In genomic region chr10:81322444-81322843, GRCm38 (mm10) we compare ENCODE assay signal across 8 mouse cellular contexts. TPM values are rescaled to one million over a fixed set of nuclear protein-coding genes. Genes with fewer than 3 reads are reported as not detected.
DNase-seq lines count a peak whose midpoint lies in the region; ATAC-seq lines count a peak whose summit lies in the region.

No protein-coding gene starts in this region.

- H3K36me3 ChIP-seq in heart, embryonic 15.5 days, result peaks cover 49% of the 10 kb centered on the region
- peaks cover 68% of the 10 kb centered on the region for H3K36me3 ChIP-seq in hindbrain, embryonic 13.5 days
- peaks cover 68% of the 10 kb centered on the region for H3K36me3 ChIP-seq in neural tube, embryonic 15.5 days

- peak overlapping the region; percentile 80 for H3K4me3 ChIP-seq in heart, embryonic 15.5 days
- H3K4me3 ChIP-seq in hindbrain, embryonic 13.5 days, result peak overlapping the region; percentile 74
- peak overlapping the region; percentile 98; the same call in 1 of the 2 replicates for H3K4me3 ChIP-seq in neural tube, embryonic 15.5 days (replicated peaks)

- no peak overlapping the region for H3K9ac ChIP-seq in heart, embryonic 15.5 days
- peak overlapping the region; percentile 90 for H3K9ac ChIP-seq in hindbrain, embryonic 13.5 days
- H3K9ac ChIP-seq in neural tube, embryonic 15.5 days (replicated peaks), result no peak overlapping the region

- 92% methylated on average over 27 of the region's 27 CpGs for WGBS in heart, embryonic 15.5 days
- WGBS in hindbrain, embryonic 13.5 days, result 94% methylated on average over 27 of the region's 27 CpGs
- WGBS in neural tube, embryonic 15.5 days, result 96% methylated on average over 27 of the region's 27 CpGs

- peaks cover 43% of the 10 kb centered on the region for H3K4me1 ChIP-seq in heart, embryonic 15.5 days (replicated peaks)
- peaks cover 32% of the 10 kb centered on the region for H3K4me1 ChIP-seq in hindbrain, embryonic 13.5 days (replicated peaks)
- H3K4me1 ChIP-seq in neural tube, embryonic 15.5 days, result peaks cover 33% of the 10 kb centered on the region

- peak overlapping the region; percentile 66 for H3K4me2 ChIP-seq in heart, embryonic 15.5 days
- H3K4me2 ChIP-seq in hindbrain, embryonic 13.5 days, result peak overlapping the region; percentile 84
- peak overlapping the region; percentile 75; the same call in 1 of the 2 replicates for H3K4me2 ChIP-seq in neural tube, embryonic 15.5 days

- H3K9me3 ChIP-seq in heart, embryonic 15.5 days (replicated peaks), result no peaks in the 10 kb centered on the region
- H3K9me3 ChIP-seq in hindbrain, embryonic 13.5 days, result no peaks in the 10 kb centered on the region
- no peaks in the 10 kb centered on the region for H3K9me3 ChIP-seq in neural tube, embryonic 15.5 days (replicated peaks)

- intact Hi-C loops in heart, postnatal 25 days (cut with DNase I), result loop anchor here (2.0 kb wide), 1 partner anchor 20 kb away; the partner anchor contains the start of gene Gipc3
- intact Hi-C loops in left cerebral cortex, postnatal 4 days (cut with DNase I), result no loop called here

- no peak for ATAC-seq in heart, embryonic 15.5 days (replicated peaks; ENCODE audit: insufficient number of reproducible peaks, insufficient read depth, low FRiP score, low read depth)
- ATAC-seq in hindbrain, embryonic 13.5 days (ENCODE audit: low FRiP score), result no peak
- no peak for ATAC-seq in neural tube, embryonic 15.5 days (ENCODE audit: low FRiP score)

- no peak for DNase-seq in heart, postnatal 25 days (ENCODE audit: low spot score)
- DNase-seq in testis, postnatal 10 days (ENCODE audit: low spot score), result peak; percentile 67
- DNase-seq in testis, postnatal 14 days (ENCODE audit: low spot score), result no peak
- DNase-seq in B cell, adult 2 months, result no peak
- no peak for DNase-seq in left cerebral cortex, postnatal 4 days

- H3K27me3 ChIP-seq in heart, embryonic 15.5 days, result no peaks in the 10 kb centered on the region
- no peaks in the 10 kb centered on the region for H3K27me3 ChIP-seq in hindbrain, embryonic 13.5 days
- H3K27me3 ChIP-seq in neural tube, embryonic 15.5 days (replicated peaks), result no peaks in the 10 kb centered on the region

- H3K27ac ChIP-seq in heart, embryonic 15.5 days, result no peak overlapping the region
- no peak overlapping the region for H3K27ac ChIP-seq in hindbrain, embryonic 13.5 days
- no peak overlapping the region for H3K27ac ChIP-seq in neural tube, embryonic 15.5 days (replicated peaks)

RNA-seq across cellular contexts. Expression of gene Cactin, which starts 1.5 kb away (rescaled TPM):
- 23.5 and 34.1 TPM in 2 replicates for polyA plus RNA-seq in heart, embryonic 15.5 days (2015; fragmentation: Nextera tagmentation; extraction: Ambion mirVana)
- total RNA-seq in heart, postnatal 25 days (2021), result 10 to 100 TPM; 13.5 to 16.6 TPM
- polyA plus RNA-seq in hindbrain, embryonic 13.5 days (2015; fragmentation: Nextera tagmentation; extraction: Ambion mirVana), result 33.5 and 34.7 TPM in 2 replicates
- 27.8 and 34.0 TPM in 2 replicates for polyA plus RNA-seq in neural tube, embryonic 15.5 days (2015; fragmentation: Nextera tagmentation; extraction: Ambion mirVana)
- 10 to 100 TPM; 26.5 to 26.9 TPM for total RNA-seq in left cerebral cortex, postnatal 4 days (2021)

RNA-seq across cellular contexts. Expression of gene Tbxa2r, which starts 6.1 kb away (rescaled TPM):
- polyA plus RNA-seq in heart, embryonic 15.5 days (2015; fragmentation: Nextera tagmentation; extraction: Ambion mirVana), result 11.3 and 17.9 TPM in 2 replicates
- total RNA-seq in heart, postnatal 25 days (2021), result 1 to 10 TPM; 4.8 to 5.7 TPM
- polyA plus RNA-seq in hindbrain, embryonic 13.5 days (2015; fragmentation: Nextera tagmentation; extraction: Ambion mirVana), result 4.6 and 5.6 TPM in 2 replicates
- 5.5 and 11.4 TPM in 2 replicates for polyA plus RNA-seq in neural tube, embryonic 15.5 days (2015; fragmentation: Nextera tagmentation; extraction: Ambion mirVana)
- 1 to 10 TPM; 1.6 to 2.0 TPM for total RNA-seq in left cerebral cortex, postnatal 4 days (2021)

RNA-seq across cellular contexts. Expression of gene Gipc3, which starts 20.6 kb away (rescaled TPM):
- 0.04 TPM in 1 of 2 replicates, not detected in the other for polyA plus RNA-seq in heart, embryonic 15.5 days (2015; fragmentation: Nextera tagmentation; extraction: Ambion mirVana)
- 1 to 10 TPM; 4.8 to 5.4 TPM for total RNA-seq in heart, postnatal 25 days (2021)
- not detected in 2 replicates for polyA plus RNA-seq in hindbrain, embryonic 13.5 days (2015; fragmentation: Nextera tagmentation; extraction: Ambion mirVana)
- not detected in 2 replicates for polyA plus RNA-seq in neural tube, embryonic 15.5 days (2015; fragmentation: Nextera tagmentation; extraction: Ambion mirVana)
- under 1 TPM; 0.12 to 0.28 TPM for total RNA-seq in left cerebral cortex, postnatal 4 days (2021)

RNA-seq across cellular contexts. Expression of gene Hmg20b, which starts 27.8 kb away (rescaled TPM):
- 82.8 and 83.4 TPM in 2 replicates for polyA plus RNA-seq in heart, embryonic 15.5 days (2015; fragmentation: Nextera tagmentation; extraction: Ambion mirVana)
- 10 to 100 TPM; 68.7 to 70.2 TPM for total RNA-seq in heart, postnatal 25 days (2021)
- 47.3 and 50.4 TPM in 2 replicates for polyA plus RNA-seq in hindbrain, embryonic 13.5 days (2015; fragmentation: Nextera tagmentation; extraction: Ambion mirVana)
- polyA plus RNA-seq in neural tube, embryonic 15.5 days (2015; fragmentation: Nextera tagmentation; extraction: Ambion mirVana), result 31.0 and 48.9 TPM in 2 replicates
- total RNA-seq in left cerebral cortex, postnatal 4 days (2021), result 10 to 100 TPM; 23.5 to 26.8 TPM

RNA-seq across cellular contexts. Expression of gene Pip5k1c, which starts 29.7 kb away (rescaled TPM):
- 26.2 and 38.2 TPM in 2 replicates for polyA plus RNA-seq in heart, embryonic 15.5 days (2015; fragmentation: Nextera tagmentation; extraction: Ambion mirVana)
- total RNA-seq in heart, postnatal 25 days (2021), result 10 to 100 TPM; 30.0 to 33.7 TPM
- polyA plus RNA-seq in hindbrain, embryonic 13.5 days (2015; fragmentation: Nextera tagmentation; extraction: Ambion mirVana), result 97.2 and 102 TPM in 2 replicates
- 116 and 124 TPM in 2 replicates for polyA plus RNA-seq in neural tube, embryonic 15.5 days (2015; fragmentation: Nextera tagmentation; extraction: Ambion mirVana)
- 100 to 1,000 TPM; 295 to 304 TPM for total RNA-seq in left cerebral cortex, postnatal 4 days (2021)
